Mouse (Mus musculus) embryonic facial prominence, embryonic 14.5 days (tissue): ENCODE data around the gene Lsp1. TPM values are rescaled to one million over a fixed set of nuclear protein-coding genes. Genes with fewer than 3 reads are reported as not detected.
A peak's percentile ranks its signal among the peaks of the same experiment; 100 is the strongest.

ENCODE experiments used
- ATAC-seq: fragments of 200-750 bp; cut with Nextera tagmentation; 2 replicates; pipeline ENCODE4 v1.8.0; 2017; ENCODE audit warnings: low read depth, moderate number of reproducible peaks, moderate TSS enrichment
- DNase-seq: peaks from one replicate; pipeline ENCODE4 v3.0.0-alpha.2; 2015; ENCODE audit warnings: low spot score
- H3K27ac ChIP-seq: fragments of 300-500 bp; sonication (generic); replicated peaks from 2 replicates; pipeline ENCODE4 v1.5.1; 2014; ENCODE audit warnings: low read depth, mild to moderate bottlenecking, low read length, moderate library complexity
- H3K27me3 ChIP-seq: fragments of 300-500 bp; sonication (generic); replicated peaks from 2 replicates; pipeline ENCODE4 v1.6.1; 2014; ENCODE audit warnings: low read length; ENCODE audit not compliant: control insufficient read depth, insufficient read depth
- H3K36me3 ChIP-seq: fragments of 300-500 bp; sonication (generic); 2 replicates; pipeline ENCODE4 v1.6.1; 2014; ENCODE audit warnings: low read length, mixed read lengths; ENCODE audit not compliant: control insufficient read depth, insufficient read depth
- H3K4me1 ChIP-seq: fragments of 300-500 bp; sonication (generic); 2 replicates; pipeline ENCODE4 v1.6.1; 2014; ENCODE audit warnings: antibody characterized with exemption, low read length; ENCODE audit not compliant: control insufficient read depth, insufficient read depth
- H3K4me2 ChIP-seq: fragments of 300-500 bp; sonication (generic); 2 replicates; pipeline ENCODE4 v1.6.1; 2014; ENCODE audit warnings: low read depth, mild to moderate bottlenecking, low read length, moderate library complexity, mixed read lengths
- H3K4me3 ChIP-seq: fragments of 300-500 bp; sonication (generic); 2 replicates; pipeline ENCODE4 v1.5.1; 2014; ENCODE audit warnings: low read depth, mild to moderate bottlenecking, low read length
- H3K9ac ChIP-seq: fragments of 300-500 bp; sonication (generic); 2 replicates; pipeline ENCODE4 v1.6.1; 2014; ENCODE audit warnings: low read depth, mild to moderate bottlenecking, low read length, moderate library complexity, mixed read lengths
- H3K9me3 ChIP-seq: fragments of 300-500 bp; sonication (generic); 2 replicates; pipeline ENCODE4 v1.6.1; 2016; ENCODE audit warnings: low read length; ENCODE audit not compliant: control insufficient read depth
- WGBS: fragments of 180-500 bp; shearing (Covaris S2); extraction: QIAGEN DNeasy Blood & Tissue Kit; methylation state at CpG from one replicate; pipeline ENCODE4 v1.1.7; 2014; 5-methylcytosine and 5-hydroxymethylcytosine counted together
- polyA plus RNA-seq: library from polyadenylated mRNA; unstranded; fragments of >200 nt; fragmentation: Nextera tagmentation; extraction: Ambion mirVana; gene quantifications from 2 replicates; pipeline ENCODE4 v1.2.1, GENCODE M21; 2014

The Lsp1 gene
- polyA plus RNA-seq, 1 experiment from 2014 or later, result 42.6 TPM

- Histone ChIP-seq H3K9me3 (no peaks in the 10 kb centered on the region), H3K4me1 (peaks cover 11% of the 10 kb centered on the region), H3K4me3 (no peak overlapping the region), H3K27me3 (no peaks in the 10 kb centered on the region), H3K36me3 (no peaks in the 10 kb centered on the region), H3K4me2 (0 out of 2 replicates have a peak overlapping the region, but pooled peaks have one; percentile 2), H3K27ac (peak overlapping the region; percentile 83), H3K9ac (peak overlapping the region; percentile 47)
- DNase-seq (peak; percentile 96), ATAC-seq (peak; percentile 93)
- WGBS, result 31% methylated on average over 5 of the region's 5 CpGs
Observed at GRCm38 (mm10) chr7:142440657-142441114, 19.9 kb upstream of the Lsp1 start.

GRCm38 (mm10) chr7:142441585-142441984, 19.0 kb upstream of the Lsp1 start, which contains the start of gene Tnni2:
Gene Tnni2 (plus strand): TSS chr7:142441808.
- Histone ChIP-seq H3K4me1 (peaks cover 11% of the 10 kb centered on the region), H3K9me3 (no peaks in the 10 kb centered on the region), H3K36me3 (no peaks in the 10 kb centered on the region), H3K4me3 (no peak within 1 kb of the TSS), H3K9ac (peak within 1 kb of the TSS; percentile 47), H3K27me3 (no peaks in the 10 kb centered on the region), H3K4me2 (0 out of 2 replicates have a peak within 1 kb of the TSS, but pooled peaks have one; percentile 2), H3K27ac (peak within 1 kb of the TSS; percentile 83)
- ATAC-seq (no peak), DNase-seq (no peak)
- 82% methylated on average over 9 of the region's 9 CpGs for WGBS

- H3K4me3 ChIP-seq, result no peak overlapping the region
- 65% methylated on average over 9 of the region's 9 CpGs for WGBS
- H3K4me2 ChIP-seq, result no peak overlapping the region
- no peak for ATAC-seq
- peak overlapping the region; percentile 83; the same call in 1 of the 2 replicates for H3K27ac ChIP-seq
- H3K4me1 ChIP-seq, result peaks cover 11% of the 10 kb centered on the region
- no peak overlapping the region for H3K9ac ChIP-seq
- H3K9me3 ChIP-seq, result no peaks in the 10 kb centered on the region
- H3K36me3 ChIP-seq, result no peaks in the 10 kb centered on the region
- peak; percentile 37 for DNase-seq
- no peaks in the 10 kb centered on the region for H3K27me3 ChIP-seq
Observed at GRCm38 (mm10) chr7:142442081-142442907, 18.3 kb upstream of the Lsp1 start.

GRCm38 (mm10) chr7:142442908-142443420, 17.6 kb upstream of the Lsp1 start:
- no peak for DNase-seq

GRCm38 (mm10) chr7:142443474-142443873, 17.1 kb upstream of the Lsp1 start:
- Histone ChIP-seq H3K27me3 (no peaks in the 10 kb centered on the region), H3K4me3 (no peak overlapping the region), H3K4me2 (no peak overlapping the region), H3K27ac (no peak overlapping the region), H3K9me3 (no peaks in the 10 kb centered on the region), H3K36me3 (no peaks in the 10 kb centered on the region), H3K4me1 (peaks cover 11% of the 10 kb centered on the region), H3K9ac (no peak overlapping the region)
- DNase-seq (no peak), ATAC-seq (no peak)
- 91% methylated on average over 5 of the region's 5 CpGs for WGBS

More at GRCm38 (mm10) chr7:142442908-142443420, 17.6 kb upstream of the Lsp1 start:
- H3K27me3 ChIP-seq, result no peaks in the 10 kb centered on the region
- no peak overlapping the region for H3K4me3 ChIP-seq
- ATAC-seq, result no peak
- H3K36me3 ChIP-seq, result no peaks in the 10 kb centered on the region
- H3K9me3 ChIP-seq, result no peaks in the 10 kb centered on the region
- H3K27ac ChIP-seq, result 0 out of 2 replicates have a peak overlapping the region, but pooled peaks have one; percentile 83
- H3K4me2 ChIP-seq, result no peak overlapping the region
- no peak overlapping the region for H3K9ac ChIP-seq
- WGBS, result 92% methylated on average over 7 of the region's 7 CpGs
- H3K4me1 ChIP-seq, result peaks cover 11% of the 10 kb centered on the region

- Histone ChIP-seq H3K9me3 (no peaks in the 10 kb centered on the region), H3K27ac (no peak overlapping the region), H3K4me2 (no peak overlapping the region), H3K4me1 (peaks cover 11% of the 10 kb centered on the region), H3K4me3 (no peak overlapping the region), H3K36me3 (no peaks in the 10 kb centered on the region), H3K9ac (no peak overlapping the region), H3K27me3 (no peaks in the 10 kb centered on the region)
- 92% methylated on average over 6 of the region's 6 CpGs for WGBS
- ATAC-seq (no peak), DNase-seq (no peak)
Observed at GRCm38 (mm10) chr7:142444171-142444570, 16.4 kb upstream of the Lsp1 start.

GRCm38 (mm10) chr7:142445324-142445723, 15.3 kb upstream of the Lsp1 start:
- H3K4me1 ChIP-seq, result peaks cover 11% of the 10 kb centered on the region
- no peak overlapping the region for H3K9ac ChIP-seq
- no peak overlapping the region for H3K4me2 ChIP-seq
- DNase-seq, result no peak
- H3K4me3 ChIP-seq, result no peak overlapping the region
- H3K27ac ChIP-seq, result no peak overlapping the region
- WGBS, result 90% methylated on average over 6 of the region's 6 CpGs
- no peak for ATAC-seq
- H3K9me3 ChIP-seq, result no peaks in the 10 kb centered on the region
- H3K36me3 ChIP-seq, result no peaks in the 10 kb centered on the region
- no peaks in the 10 kb centered on the region for H3K27me3 ChIP-seq

GRCm38 (mm10) chr7:142446264-142446663, 14.3 kb upstream of the Lsp1 start:
- WGBS, result 87% methylated on average over 4 of the region's 4 CpGs
- DNase-seq (no peak), ATAC-seq (no peak)
- H3K4me1 ChIP-seq, result 0 out of 2 replicates have a peak, but pooled peaks cover 5% of the 10 kb centered on the region
- H3K4me3 ChIP-seq, result no peak overlapping the region
- H3K27ac ChIP-seq, result no peak overlapping the region
- H3K9me3 ChIP-seq, result no peaks in the 10 kb centered on the region
- H3K4me2 ChIP-seq, result no peak overlapping the region
- no peaks in the 10 kb centered on the region for H3K36me3 ChIP-seq
- H3K9ac ChIP-seq, result no peak overlapping the region
- no peaks in the 10 kb centered on the region for H3K27me3 ChIP-seq
